Mouse (Mus musculus) thymus, adult 18-20 months (tissue): Measurements from ENCODE around the gene Fam192a.

Source experiments
- DNase-seq, 2 experiments: peaks; one replicate each; pipeline ENCODE4 v3.0.0; 2022; ENCODE audit warnings: mixed read lengths in 2 of 2

The Fam192a gene

GRCm38 (mm10) chr8:94569419-94569818, 32.4 kb downstream of the Fam192a start:
- no peak for DNase-seq

DNA sequence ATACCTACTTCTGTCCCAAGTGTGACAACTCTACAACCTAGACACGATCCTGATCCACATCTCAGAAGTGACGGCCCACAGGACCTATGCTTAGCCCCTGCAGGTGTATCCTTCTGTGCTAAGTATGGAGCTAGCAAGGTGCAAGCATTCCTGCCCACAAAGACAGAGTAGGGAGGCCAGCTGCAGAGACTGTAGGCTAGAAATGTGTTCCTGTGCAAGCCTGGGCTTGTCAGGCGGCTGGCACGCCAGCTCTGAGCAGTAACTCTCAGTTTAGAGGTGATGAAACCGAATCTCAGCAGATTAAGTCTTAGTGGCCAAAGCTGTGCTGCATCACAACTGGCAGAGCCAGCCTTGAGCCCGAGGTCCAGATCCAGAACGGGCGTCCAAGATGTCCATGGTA, 33.7 kb downstream of the Fam192a start:
- DNase-seq, result no peak

GRCm38 (mm10) chr8:94567159-94567849, 34.5 kb downstream of the Fam192a start:
- no peak for DNase-seq

DNA sequence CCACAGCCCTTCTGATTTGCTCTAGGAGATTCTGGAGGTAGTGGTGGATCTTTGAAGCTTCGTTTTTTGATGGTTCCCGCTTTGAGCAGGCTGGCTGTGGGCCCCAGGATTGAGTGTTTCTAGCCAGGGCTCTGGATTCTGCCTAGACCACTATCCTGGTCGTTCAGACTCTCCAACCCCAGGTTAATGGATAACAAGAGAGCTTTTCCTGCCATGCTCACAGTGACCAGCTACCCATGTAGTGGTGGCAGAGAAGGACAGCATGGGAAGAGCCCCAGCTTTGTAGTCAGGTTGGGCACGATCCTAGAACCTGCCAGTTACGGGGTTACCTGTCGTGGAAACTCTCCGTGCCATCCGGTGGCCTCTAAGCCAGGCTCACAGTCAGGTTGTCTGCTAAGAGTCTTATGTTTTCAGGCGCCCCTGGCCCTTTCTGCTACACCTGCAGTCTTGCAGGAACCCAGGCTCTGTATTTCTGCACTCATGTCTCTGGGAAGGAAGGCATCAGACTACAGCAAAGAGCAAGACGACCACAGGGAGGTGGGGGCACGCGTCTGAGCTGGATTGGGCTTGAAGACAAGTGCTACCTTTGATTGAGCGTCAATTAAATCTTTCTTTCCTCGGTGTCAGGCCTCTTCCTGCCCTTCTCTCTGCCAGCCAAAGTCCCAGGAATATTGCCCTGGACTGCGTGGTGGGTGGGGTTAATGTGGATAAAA, 35.2 kb downstream of the Fam192a start:
- DNase-seq, result no peak

GRCm38 (mm10) chr8:94566033-94566432, 35.8 kb downstream of the Fam192a start:
- no peak for DNase-seq

DNA sequence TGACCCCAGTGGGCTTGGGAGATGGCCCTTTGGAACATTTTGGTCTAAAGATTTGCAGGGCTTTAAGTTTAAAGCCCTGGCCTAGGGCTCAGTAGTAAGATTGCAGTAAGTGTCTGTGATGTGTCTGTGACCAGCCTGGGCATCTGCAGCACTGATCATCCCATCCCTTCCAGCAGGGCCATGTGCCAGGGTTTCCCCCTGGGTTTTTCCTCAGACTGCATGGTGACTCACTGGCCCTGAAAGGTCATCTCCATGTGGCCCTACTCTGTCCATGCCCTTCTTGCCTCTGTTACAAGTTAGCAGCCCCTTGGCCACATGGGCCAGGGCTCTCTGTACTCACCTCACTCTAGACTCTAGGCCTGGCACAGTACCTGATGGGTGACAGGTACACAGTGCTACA, 37.4 kb downstream of the Fam192a start:
- DNase-seq, result no peak

GRCm38 (mm10) chr8:94561256-94561655, 40.5 kb downstream of the Fam192a start:
- no peak for DNase-seq

DNA sequence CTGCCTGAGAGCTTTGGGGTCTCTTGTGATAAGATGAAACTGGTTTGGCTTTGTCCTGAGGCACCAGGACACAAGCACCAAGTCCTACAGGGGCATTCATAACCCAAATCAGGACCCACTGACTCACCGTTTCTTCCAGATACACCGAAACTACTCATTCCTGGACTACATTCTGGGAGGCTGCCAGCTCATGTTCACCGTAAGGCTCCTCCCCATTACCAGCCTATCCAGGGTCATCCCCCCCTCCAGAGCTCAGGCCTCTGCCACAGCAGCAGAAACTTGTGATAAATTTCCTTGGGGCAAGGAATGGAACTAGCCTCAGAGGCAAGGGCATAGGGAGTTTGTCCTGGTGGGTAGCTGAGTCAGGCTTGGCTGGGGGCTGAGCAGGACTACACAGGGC, 44.5 kb downstream of the Fam192a start:
- DNase-seq, result no peak

DNA sequence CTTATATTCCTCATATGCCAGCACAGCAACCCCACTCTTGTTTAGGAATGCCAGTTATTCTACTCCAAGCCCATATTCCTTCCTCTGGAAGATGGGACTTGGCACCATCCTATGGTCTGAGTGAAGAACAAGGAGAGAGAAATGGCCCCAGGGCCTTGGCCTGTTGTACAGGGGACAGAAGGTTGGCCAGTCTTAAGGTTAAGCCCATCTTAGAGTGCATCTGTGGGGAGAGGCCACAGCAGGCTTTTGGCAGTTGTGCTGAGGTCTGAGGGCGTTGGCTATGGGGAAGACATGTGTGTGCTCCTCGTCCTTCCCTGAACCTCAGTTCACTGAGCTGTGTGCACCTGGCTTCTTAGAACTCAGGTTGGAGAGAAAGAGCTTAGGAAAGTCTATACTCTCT, 49.1 kb downstream of the Fam192a start:
- no peak for DNase-seq

- no peak for DNase-seq
Observed at GRCm38 (mm10) chr8:94551471-94552422, 50.0 kb downstream of the Fam192a start.

GRCm38 (mm10) chr8:94549998-94550397, 51.8 kb downstream of the Fam192a start:
- DNase-seq, result no peak

DNA sequence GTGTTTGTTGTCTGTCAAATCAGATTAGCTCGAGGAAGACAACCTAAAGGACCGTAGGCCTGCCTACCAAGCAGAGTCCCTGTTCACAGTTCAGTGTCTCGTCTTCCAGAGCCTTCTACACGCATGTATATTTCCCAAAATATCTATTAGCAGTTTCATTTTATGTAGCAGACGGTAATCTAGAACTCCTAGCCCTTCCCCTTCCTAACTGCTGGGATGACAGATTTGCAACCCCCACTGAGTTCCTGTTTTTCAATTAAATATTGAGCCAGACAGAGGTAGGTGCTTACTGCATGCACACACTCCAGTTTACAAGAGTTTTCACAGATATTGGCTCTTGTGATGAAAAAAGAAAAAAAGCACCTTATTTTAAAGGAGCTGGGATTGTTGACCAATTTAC, 52.3 kb downstream of the Fam192a start:
- no peak for DNase-seq

DNA sequence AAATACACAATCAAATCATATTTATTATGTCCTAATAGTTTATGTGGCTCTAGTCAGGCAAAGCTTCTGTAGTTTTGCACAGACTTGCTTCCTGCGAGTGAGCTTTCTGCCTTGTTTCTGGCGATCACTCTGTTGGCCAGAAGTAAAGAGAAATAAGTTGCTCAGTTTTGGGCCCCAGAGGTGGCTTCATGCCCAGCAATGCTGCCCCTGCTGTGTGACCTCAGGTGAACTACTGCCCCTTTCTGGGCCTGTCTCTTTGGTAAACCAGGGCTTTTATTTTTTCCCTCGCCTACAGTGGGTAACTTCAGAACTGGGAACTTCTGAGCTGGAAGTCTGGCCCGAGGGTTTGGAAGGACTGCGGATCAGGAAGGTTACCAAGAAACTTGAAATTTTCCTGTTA, 52.8 kb downstream of the Fam192a start:
- no peak for DNase-seq

GRCm38 (mm10) chr8:94543981-94544380, 57.8 kb downstream of the Fam192a start:
- DNase-seq, result no peak

DNA sequence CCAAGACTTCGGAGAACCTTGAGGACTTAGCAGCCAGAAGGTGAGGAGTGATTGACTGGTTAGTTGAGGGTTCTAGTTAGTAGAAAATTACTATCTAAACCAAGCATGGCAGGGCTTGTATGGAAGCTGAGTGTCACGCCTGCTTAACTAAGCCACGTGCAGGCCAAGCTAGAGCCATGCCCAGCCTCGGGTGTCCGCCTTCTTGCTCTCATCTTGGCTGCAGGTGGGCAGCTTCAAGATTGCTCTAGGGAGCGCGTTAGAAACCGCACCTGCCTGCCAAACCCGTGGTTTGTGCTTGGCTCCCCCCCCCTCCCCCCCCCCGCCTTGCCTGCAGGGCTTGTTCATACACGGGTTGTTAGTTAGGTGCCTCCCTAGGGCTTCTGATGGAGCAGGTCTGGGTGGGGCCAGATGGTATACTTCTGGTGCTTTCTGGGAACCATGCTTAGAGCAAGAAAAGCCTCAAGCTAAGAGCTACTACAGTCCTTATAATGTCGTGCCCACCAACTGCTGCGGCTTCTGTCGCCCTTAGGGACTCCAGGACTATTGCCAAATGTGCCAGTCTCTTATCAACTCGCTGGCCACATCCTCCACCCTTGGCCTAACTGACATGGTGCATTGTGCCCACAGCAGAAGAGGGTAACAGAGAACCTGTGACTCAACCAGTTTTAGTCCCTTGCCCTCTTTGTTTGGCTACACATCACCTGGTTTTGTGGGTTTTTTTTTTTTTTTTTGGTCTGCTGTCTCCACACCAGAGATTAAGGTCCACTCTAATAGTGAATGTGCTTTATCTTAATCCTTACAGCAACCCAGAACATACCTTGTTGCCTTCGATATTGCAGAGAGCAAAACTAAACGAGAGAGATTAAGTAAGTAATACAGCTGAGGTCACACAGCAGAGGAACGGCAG, 60.7 kb downstream of the Fam192a start:
- no peak for DNase-seq

DNA sequence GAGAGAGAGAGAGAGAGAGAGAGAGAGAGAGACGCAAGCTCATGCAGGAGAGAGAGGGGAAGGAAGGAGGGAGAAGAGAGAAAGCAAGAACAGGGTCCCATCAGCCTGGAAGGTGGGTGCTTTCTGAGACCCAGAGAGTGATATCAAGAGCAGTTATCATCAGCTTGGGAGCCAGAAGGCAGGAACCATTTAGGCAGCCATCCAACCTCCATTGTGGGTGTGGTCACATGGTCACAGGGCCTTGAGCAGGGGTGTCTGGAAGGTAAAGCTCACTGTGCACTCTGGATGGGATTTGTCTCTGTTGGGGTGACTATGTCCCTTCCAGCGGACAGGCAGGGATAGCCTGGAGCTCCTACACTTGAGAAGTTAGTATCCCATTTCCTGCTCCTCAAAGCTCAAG, 61.8 kb downstream of the Fam192a start:
- DNase-seq, result no peak

GRCm38 (mm10) chr8:94537456-94537855, 64.3 kb downstream of the Fam192a start:
- DNase-seq, result no peak

- no peak for DNase-seq
Observed at GRCm38 (mm10) chr8:94535631-94536030, 66.2 kb downstream of the Fam192a start.

GRCm38 (mm10) chr8:94534612-94535011, 67.2 kb downstream of the Fam192a start:
- no peak for DNase-seq

DNA sequence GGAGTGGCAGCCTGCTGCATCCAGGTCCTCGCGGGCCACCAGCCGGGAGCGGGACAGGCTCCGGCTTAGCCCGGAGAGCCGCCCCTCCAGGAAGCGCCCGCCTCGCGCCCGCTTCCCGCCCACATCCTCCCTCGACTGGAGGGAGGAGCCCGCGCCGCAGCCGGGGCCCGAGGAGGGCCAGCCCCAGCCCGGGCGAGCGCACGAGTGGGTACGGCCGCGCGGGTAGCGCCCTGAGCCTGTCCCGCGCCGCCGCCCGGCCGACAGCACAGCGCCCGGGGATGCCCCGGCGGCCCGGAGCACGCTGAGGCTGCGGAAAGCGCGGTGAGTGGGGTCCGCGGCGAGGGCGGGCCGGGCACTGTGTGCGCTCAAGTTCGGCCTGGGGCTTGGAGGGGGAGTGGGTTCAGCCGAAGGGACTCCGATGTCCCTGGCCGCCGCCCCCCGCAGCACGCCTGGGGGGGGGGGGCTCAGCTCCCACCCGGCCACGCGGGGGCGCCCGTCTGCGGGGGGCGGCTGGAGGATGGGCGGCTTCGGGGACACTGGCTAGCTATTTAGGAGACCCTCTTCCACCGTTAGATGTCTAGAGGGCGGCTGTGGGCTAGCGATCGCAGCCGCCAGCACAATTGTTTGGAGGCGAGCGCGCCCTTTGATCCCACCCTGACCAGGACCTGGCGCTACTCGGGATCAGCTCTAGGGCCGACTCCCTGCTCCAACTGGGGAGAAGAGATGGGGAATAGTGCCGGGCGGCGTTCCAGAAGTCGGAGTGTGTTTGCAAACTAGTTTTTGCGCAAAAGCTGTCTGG, 68.7 kb downstream of the Fam192a start, which contains the start of gene Cpne2:
Gene Cpne2, plus strand, starts transcription at position 118 of the 799 bp plus-strand sequence.
- peak; percentile 40 to 54 for DNase-seq

GRCm38 (mm10) chr8:94532525-94532872, 69.3 kb downstream of the Fam192a start:
- DNase-seq, result no peak
